Mouse (Mus musculus): ENCODE measurements at regions not wholly inside any gene's neighbourhood (a gene's known extent, or its start where the extent isn't known, plus 50 kb on each side); places are given as distances from the start of the nearest gene placed in this dataset.

GRCm38 (mm10) chr2:84264485-84264884, 160.7 kb downstream of the Calcrl start:
- H3K27me3 ChIP-seq (ENCODE audit: control insufficient read depth in 1 of 2, insufficient read depth in 2 of 2, low read length in 2 of 2) = no peaks in the 10 kb centered on the region; a peak in 2 of 4 replicates
- no peak overlapping the region for H3K4me3 ChIP-seq (ENCODE audit: control insufficient read depth in 1 of 2, insufficient read depth in 1 of 2, low read depth in 2 of 2, low read length in 2 of 2)
- H3K4me1 ChIP-seq (ENCODE audit: control insufficient read depth in 1 of 2, insufficient read depth in 2 of 2, low read length in 2 of 2) = no peaks in the 10 kb centered on the region
- no peak overlapping the region for H3K9ac ChIP-seq (ENCODE audit: control insufficient read depth, low read depth, low read length, poor library complexity, severe bottlenecking)
- no peaks in the 10 kb centered on the region for H3K9me3 ChIP-seq (replicated peaks; ENCODE audit: insufficient read depth, low read length)
- TF ChIP-seq MYB (IDR thresholded peaks at IDR 0.05; ENCODE audit: low read depth, low read length) (no peak), TBP (IDR thresholded peaks at IDR 0.05; ENCODE audit: low read depth, low read length) (no peak), JUND (IDR thresholded peaks at IDR 0.05; ENCODE audit: low read depth, low read length) (no peak), CHD2 (IDR thresholded peaks at IDR 0.05; ENCODE audit: low read length) (no peak)
- H3K27ac ChIP-seq (ENCODE audit: control insufficient read depth, low read depth, low read length) = no peak overlapping the region
- DNase-seq (ENCODE audit: low read depth, low spot score) = no peak
- H3K79me2 ChIP-seq (ENCODE audit: control insufficient read depth, insufficient read depth, low read length, poor library complexity) = no peaks in the 10 kb centered on the region
- no peaks in the 10 kb centered on the region for H3K36me3 ChIP-seq (ENCODE audit: control insufficient read depth in 1 of 2, insufficient read depth in 2 of 2, low read length in 2 of 2)

- TF ChIP-seq JUND (IDR thresholded peaks at IDR 0.05; ENCODE audit: low read depth, low read length) (no peak), E2F4 (IDR thresholded peaks at IDR 0.05; ENCODE audit: borderline replicate concordance, low read depth, low read length) (no peak), GATA1 (IDR thresholded peaks at IDR 0.05; ENCODE audit: low read depth, low read length) (no peak), ETS1 (IDR thresholded peaks at IDR 0.05; ENCODE audit: low read depth, low read length) (no peak), USF1 (IDR thresholded peaks at IDR 0.05; ENCODE audit: low read depth, low read length) (no peak), MYC (IDR thresholded peaks at IDR 0.05; ENCODE audit: low read depth, low read length) (no peak)
- Histone ChIP-seq H3K27me3 (ENCODE audit: control insufficient read depth in 1 of 2, insufficient read depth in 2 of 2, low read length in 2 of 2) (no peaks in the 10 kb centered on the region; a peak in 1 of 4 replicates), H3K9me3 (replicated peaks; ENCODE audit: insufficient read depth, low read length) (no peaks in the 10 kb centered on the region), H3K4me3 (ENCODE audit: control insufficient read depth in 1 of 2, insufficient read depth in 1 of 2, low read depth in 2 of 2, low read length in 2 of 2) (no peak overlapping the region), H3K27ac (ENCODE audit: control insufficient read depth, low read depth, low read length) (no peak overlapping the region), H3K36me3 (ENCODE audit: control insufficient read depth in 1 of 2, insufficient read depth in 2 of 2, low read length in 2 of 2) (no peaks in the 10 kb centered on the region), H3K9ac (ENCODE audit: control insufficient read depth, low read depth, low read length, poor library complexity, severe bottlenecking) (no peak overlapping the region), H3K4me1 (ENCODE audit: control insufficient read depth in 1 of 2, insufficient read depth in 2 of 2, low read length in 2 of 2) (no peaks in the 10 kb centered on the region), H3K79me2 (ENCODE audit: control insufficient read depth, insufficient read depth, low read length, poor library complexity) (no peaks in the 10 kb centered on the region)
- DNase-seq (ENCODE audit: low read depth, low spot score) = no peak
Measured at GRCm38 (mm10) chr2:84265002-84265401, 160.2 kb downstream of the Calcrl start.

GRCm38 (mm10) chr2:84266158-84266557, 159.1 kb downstream of the Calcrl start:
- no peak overlapping the region for H3K9ac ChIP-seq (ENCODE audit: control insufficient read depth, low read depth, low read length, poor library complexity, severe bottlenecking)
- no peak for DNase-seq (ENCODE audit: low read depth, low spot score)
- no peaks in the 10 kb centered on the region for H3K36me3 ChIP-seq (ENCODE audit: control insufficient read depth in 1 of 2, insufficient read depth in 2 of 2, low read length in 2 of 2)
- H3K27ac ChIP-seq (ENCODE audit: control insufficient read depth, low read depth, low read length) = no peak overlapping the region
- no peaks in the 10 kb centered on the region for H3K79me2 ChIP-seq (ENCODE audit: control insufficient read depth, insufficient read depth, low read length, poor library complexity)
- H3K9me3 ChIP-seq (replicated peaks; ENCODE audit: insufficient read depth, low read length) = no peaks in the 10 kb centered on the region
- TF ChIP-seq NRF1 (IDR thresholded peaks at IDR 0.05; ENCODE audit: insufficient read depth, low read depth, low read length, poor library complexity, severe bottlenecking) = no peak
- TF ChIP-seq POLR2AphosphoS2 (IDR thresholded peaks at IDR 0.05; ENCODE audit: low read length) = no peak
- TF ChIP-seq TBP (IDR thresholded peaks at IDR 0.05; ENCODE audit: low read depth, low read length) = no peak
- no peak for TF ChIP-seq UBTF (IDR thresholded peaks at IDR 0.05; ENCODE audit: borderline replicate concordance, insufficient read depth, low read depth, low read length)
- no peak for TF ChIP-seq NELFE (IDR thresholded peaks at IDR 0.05; ENCODE audit: low read depth, low read length)
- no peak for TF ChIP-seq CHD2 (IDR thresholded peaks at IDR 0.05; ENCODE audit: low read length)
- TF ChIP-seq MXI1 (IDR thresholded peaks at IDR 0.05; ENCODE audit: low read depth, low read length) = no peak
- TF ChIP-seq POLR2A (IDR thresholded peaks at IDR 0.05; ENCODE audit: control insufficient read depth in 1 of 2, insufficient read depth in 1 of 2, low read depth in 1 of 2, low read length in 2 of 2, poor library complexity in 1 of 2) = no peak
- no peak for TF ChIP-seq ELF1 (IDR thresholded peaks at IDR 0.05; ENCODE audit: low read depth, low read length)
- no peak for TF ChIP-seq MYB (IDR thresholded peaks at IDR 0.05; ENCODE audit: low read depth, low read length)
- TF ChIP-seq ETS1 (IDR thresholded peaks at IDR 0.05; ENCODE audit: low read depth, low read length) = no peak
- TF ChIP-seq MAX (IDR thresholded peaks at IDR 0.05; ENCODE audit: low read length) = no peak
- TF ChIP-seq MYC (IDR thresholded peaks at IDR 0.05; ENCODE audit: low read depth, low read length) = no peak
- no peak for TF ChIP-seq KAT2A (conservative IDR thresholded peaks at IDR 0.05; ENCODE audit: low read depth, low read length)
- no peak for TF ChIP-seq ZMIZ1 (IDR thresholded peaks at IDR 0.05; ENCODE audit: low read depth, low read length)
- no peak overlapping the region for H3K4me3 ChIP-seq (ENCODE audit: control insufficient read depth in 1 of 2, insufficient read depth in 1 of 2, low read depth in 2 of 2, low read length in 2 of 2)
- no peaks in the 10 kb centered on the region for H3K4me1 ChIP-seq (ENCODE audit: control insufficient read depth in 1 of 2, insufficient read depth in 2 of 2, low read length in 2 of 2)
- H3K27me3 ChIP-seq (ENCODE audit: control insufficient read depth in 1 of 2, insufficient read depth in 2 of 2, low read length in 2 of 2) = no peaks in the 10 kb centered on the region

Measured in MEL (cell line).